Mouse (Mus musculus) inflammation-experienced regulatory T-cells, adult 16 weeks (primary cell): ENCODE data around the gene Gm11639. TPM values are rescaled to one million over a fixed set of nuclear protein-coding genes. Genes with fewer than 3 reads are reported as not detected.

Source experiments
- polyA plus RNA-seq: library from polyadenylated mRNA; unstranded; fragments of 100-300 nt; shearing (Covaris generic); gene quantifications from one replicate; pipeline ENCODE4 v1.2.1, GENCODE M21; 2017

Gene Gm11639
- polyA plus RNA-seq, result 0.09 TPM

GRCm38 (mm10) chr11:104685548-104685947 is at the start of gene Gm11639:
Gene Gm11639 (plus strand): TSS chr11:104685707.

GRCm38 (mm10) chr11:105063292-105063691 is 377.8 kb downstream of the Gm11639 start, which contains the start of gene Efcab3:
Gene Efcab3 (plus strand): TSS chr11:105063592.

GRCm38 (mm10) chr11:105125735-105126519 is 440.4 kb downstream of the Gm11639 start, which contains the start of gene Mettl2:
Gene Mettl2 (plus strand): TSS chr11:105126425.

GRCm38 (mm10) chr11:105146593-105146992 is 461.1 kb downstream of the Gm11639 start, which contains the start of gene Gm10842:
Gene Gm10842 (plus strand): TSS chr11:105146893.

Other genes with a start within 250 kb of the Gm11639 start
- gene Kansl1, start 216.8 kb upstream of the Gm11639 start, polyA plus RNA-seq, result 64.2 TPM
- 43.5 TPM for gene Cdc27, start 135.1 kb upstream of the Gm11639 start, polyA plus RNA-seq
- gene Myl4, start 135.0 kb upstream of the Gm11639 start, polyA plus RNA-seq, result 8.1 TPM
- 22.4 TPM for gene Itgb3, start 77.7 kb upstream of the Gm11639 start, polyA plus RNA-seq